Mouse (Mus musculus) lung, adult 2 months (tissue): ENCODE data around the gene Prex1.

Source experiments
- CTCF ChIP-seq: fragments of 200-500 bp; IDR thresholded peaks from 2 replicates; pipeline ENCODE4 v1.5.1; 2011; ENCODE audit warnings: mild to moderate bottlenecking, low read length, control low read depth; ENCODE audit not compliant: insufficient read depth
- POLR2A ChIP-seq: fragments of 200-500 bp; IDR thresholded peaks from 2 replicates; pipeline ENCODE4 v1.6.1; 2011; ENCODE audit warnings: low read depth, mild to moderate bottlenecking, control low read depth, low read length, borderline replicate concordance; ENCODE audit errors: extremely low read depth

- TF ChIP-seq POLR2A (no peak), CTCF (no peak)
Observed at GRCm38 (mm10) chr2:166541112-166541928, 172.3 kb downstream of the Prex1 start.
